Mouse (Mus musculus) erythroblast, embryonic 14.5 days (primary cell): ENCODE measurements around the gene Nle1.

Experiments used
- GATA1 ChIP-seq: IDR thresholded peaks from 2 replicates; pipeline ENCODE4 v1.6.1; 2012; ENCODE audit warnings: low read length, inconsistent platforms, mixed read lengths
- TAL1 ChIP-seq: IDR thresholded peaks from 3 replicates; pipeline ENCODE4 v1.6.1; 2012; ENCODE audit warnings: low read length, inconsistent platforms, mixed read lengths

- no peak for TF ChIP-seq GATA1
- no peak for TF ChIP-seq TAL1
Observed at GRCm38 (mm10) chr11:82897478-82897877, 10.7 kb downstream of the Nle1 start.
